Mouse (Mus musculus) forebrain, embryonic 13.5 days (tissue): ENCODE measurements around the gene Slk. TPM values are rescaled to one million over a fixed set of nuclear protein-coding genes. Genes with fewer than 3 reads are reported as not detected.
A peak's percentile ranks its signal among the peaks of the same experiment; 100 is the strongest.

Source experiments
- ATAC-seq: fragments of 200-750 bp; cut with Nextera tagmentation; 2 replicates; pipeline ENCODE4 v1.8.0; 2017
- H3K27ac ChIP-seq: fragments of 300-500 bp; sonication (generic); 2 replicates; pipeline ENCODE4 v1.5.1; 2015; ENCODE audit warnings: inconsistent platforms, mild to moderate bottlenecking, moderate library complexity
- H3K27me3 ChIP-seq: fragments of 300-500 bp; sonication (generic); 2 replicates; pipeline ENCODE4 v1.6.1; 2015; ENCODE audit warnings: mild to moderate bottlenecking, inconsistent platforms
- H3K36me3 ChIP-seq: fragments of 300-500 bp; sonication (generic); 2 replicates; pipeline ENCODE4 v1.6.1; 2015; ENCODE audit warnings: mild to moderate bottlenecking, inconsistent platforms; ENCODE audit not compliant: poor library complexity, severe bottlenecking
- H3K4me1 ChIP-seq: fragments of 300-500 bp; sonication (generic); 2 replicates; pipeline ENCODE4 v1.6.1; 2015; ENCODE audit warnings: inconsistent platforms
- H3K4me2 ChIP-seq: fragments of 300-500 bp; sonication (generic); 2 replicates; pipeline ENCODE4 v1.6.1; 2015; ENCODE audit warnings: inconsistent platforms, mild to moderate bottlenecking, moderate library complexity
- H3K4me3 ChIP-seq: fragments of 300-500 bp; sonication (generic); 2 replicates; pipeline ENCODE4 v1.5.1; 2015; ENCODE audit warnings: mild to moderate bottlenecking, inconsistent platforms
- H3K9ac ChIP-seq: fragments of 300-500 bp; sonication (generic); 2 replicates; pipeline ENCODE4 v1.6.1; 2015; ENCODE audit warnings: mild to moderate bottlenecking, inconsistent platforms
- H3K9me3 ChIP-seq: fragments of 300-500 bp; sonication (generic); replicated peaks from 2 replicates; pipeline ENCODE4 v1.6.1; 2016; ENCODE audit warnings: inconsistent platforms
- WGBS: fragments of 180-500 bp; shearing (Covaris S2); methylation state at CpG from one replicate; pipeline ENCODE4 v1.1.7; 2015; 5-methylcytosine and 5-hydroxymethylcytosine counted together
- polyA plus RNA-seq: library from polyadenylated mRNA; unstranded; fragments of >200 nt; fragmentation: Nextera tagmentation; extraction: Ambion mirVana; gene quantifications from 2 replicates; pipeline ENCODE4 v1.2.1, GENCODE M21; 2015

The Slk gene
- polyA plus RNA-seq, 1 experiment from 2014 or later = 7.8 TPM

GRCm38 (mm10) chr19:47635380-47635779, 55.9 kb downstream of the Slk start:
- Histone ChIP-seq H3K4me1 (no peaks in the 10 kb centered on the region), H3K27me3 (no peaks in the 10 kb centered on the region), H3K4me2 (no peak overlapping the region), H3K27ac (no peak overlapping the region), H3K36me3 (peaks cover 34% of the 10 kb centered on the region), H3K4me3 (no peak overlapping the region), H3K9ac (no peak overlapping the region), H3K9me3 (no peaks in the 10 kb centered on the region)
- WGBS = 91% methylated on average over 4 of the region's 4 CpGs
- no peak for ATAC-seq

- H3K27ac ChIP-seq = no peak overlapping the region
- WGBS = 44% methylated on average over 2 of the region's 2 CpGs
- H3K27me3 ChIP-seq = no peaks in the 10 kb centered on the region
- H3K4me1 ChIP-seq = no peaks in the 10 kb centered on the region
- no peak overlapping the region for H3K4me2 ChIP-seq
- no peak for ATAC-seq
- H3K36me3 ChIP-seq = peaks cover 49% of the 10 kb centered on the region
- H3K4me3 ChIP-seq = no peak overlapping the region
- H3K9me3 ChIP-seq = no peaks in the 10 kb centered on the region
- no peak overlapping the region for H3K9ac ChIP-seq
Measured at GRCm38 (mm10) chr19:47643910-47644309, 64.4 kb downstream of the Slk start.

- Histone ChIP-seq H3K27me3 (no peaks in the 10 kb centered on the region), H3K4me2 (no peak overlapping the region), H3K4me3 (no peak overlapping the region), H3K9me3 (no peaks in the 10 kb centered on the region), H3K9ac (no peak overlapping the region), H3K4me1 (no peaks in the 10 kb centered on the region), H3K27ac (no peak overlapping the region), H3K36me3 (peaks cover 33% of the 10 kb centered on the region)
- 41% methylated on average over 6 of the region's 6 CpGs for WGBS
- ATAC-seq = no peak
Measured at GRCm38 (mm10) chr19:47645583-47645982, 66.1 kb downstream of the Slk start.

GRCm38 (mm10) chr19:47646508-47647120, 67.1 kb downstream of the Slk start:
- 92% methylated on average over 6 of the region's 6 CpGs for WGBS
- Histone ChIP-seq H3K4me1 (no peaks in the 10 kb centered on the region), H3K27me3 (no peaks in the 10 kb centered on the region), H3K27ac (no peak overlapping the region), H3K9ac (no peak overlapping the region), H3K9me3 (no peaks in the 10 kb centered on the region), H3K4me2 (no peak overlapping the region), H3K4me3 (no peak overlapping the region), H3K36me3 (peaks cover 28% of the 10 kb centered on the region)
- no peak for ATAC-seq

- Histone ChIP-seq H3K27ac (no peak overlapping the region), H3K4me1 (no peaks in the 10 kb centered on the region), H3K27me3 (no peaks in the 10 kb centered on the region), H3K9me3 (no peaks in the 10 kb centered on the region), H3K36me3 (peaks cover 16% of the 10 kb centered on the region), H3K4me2 (no peak overlapping the region), H3K9ac (no peak overlapping the region), H3K4me3 (no peak overlapping the region)
- no peak for ATAC-seq
- WGBS = 95% methylated on average over 6 of the region's 6 CpGs
Measured at GRCm38 (mm10) chr19:47649071-47649470, 69.6 kb downstream of the Slk start.

- ATAC-seq = no peak
- Histone ChIP-seq H3K9ac (no peak overlapping the region), H3K9me3 (no peaks in the 10 kb centered on the region), H3K4me1 (no peaks in the 10 kb centered on the region), H3K36me3 (peaks cover 16% of the 10 kb centered on the region), H3K27ac (no peak overlapping the region), H3K4me2 (no peak overlapping the region), H3K4me3 (no peak overlapping the region), H3K27me3 (no peaks in the 10 kb centered on the region)
- 91% methylated on average over 16 of the region's 16 CpGs for WGBS
Measured at GRCm38 (mm10) chr19:47650366-47651159, 71.1 kb downstream of the Slk start.

- no peak for ATAC-seq
- Histone ChIP-seq H3K9ac (no peak overlapping the region), H3K4me1 (no peaks in the 10 kb centered on the region), H3K27ac (no peak overlapping the region), H3K4me2 (no peak overlapping the region), H3K9me3 (no peaks in the 10 kb centered on the region), H3K4me3 (no peak overlapping the region), H3K36me3 (peaks cover 16% of the 10 kb centered on the region), H3K27me3 (no peaks in the 10 kb centered on the region)
- WGBS = 89% methylated on average over 5 of the region's 5 CpGs
Measured at GRCm38 (mm10) chr19:47651160-47651480, 71.6 kb downstream of the Slk start.

GRCm38 (mm10) chr19:47652255-47652654, 72.8 kb downstream of the Slk start:
- WGBS = 81% methylated on average over 8 of the region's 8 CpGs
- ATAC-seq = no peak
- Histone ChIP-seq H3K27me3 (no peaks in the 10 kb centered on the region), H3K4me3 (no peak overlapping the region), H3K4me1 (no peaks in the 10 kb centered on the region), H3K9me3 (no peaks in the 10 kb centered on the region), H3K36me3 (peaks cover 8% of the 10 kb centered on the region; the same call in 1 of the 2 replicates), H3K9ac (no peak overlapping the region), H3K4me2 (no peak overlapping the region), H3K27ac (no peak overlapping the region)

- H3K36me3 ChIP-seq = 0 out of 2 replicates have a peak, but pooled peaks cover 3% of the 10 kb centered on the region
- H3K27ac ChIP-seq = no peak overlapping the region
- no peaks in the 10 kb centered on the region for H3K4me1 ChIP-seq
- no peaks in the 10 kb centered on the region for H3K27me3 ChIP-seq
- H3K4me3 ChIP-seq = no peak overlapping the region
- no peak for ATAC-seq
- H3K9ac ChIP-seq = no peak overlapping the region
- 89% methylated on average over 8 of the region's 8 CpGs for WGBS
- no peak overlapping the region for H3K4me2 ChIP-seq
- H3K9me3 ChIP-seq = no peaks in the 10 kb centered on the region
Measured at GRCm38 (mm10) chr19:47653173-47653572, 73.7 kb downstream of the Slk start.

GRCm38 (mm10) chr19:47654896-47655295, 75.4 kb downstream of the Slk start:
- WGBS = 75% methylated on average over 11 of the region's 11 CpGs
- Histone ChIP-seq H3K9me3 (no peaks in the 10 kb centered on the region), H3K4me1 (peaks cover 6% of the 10 kb centered on the region), H3K27ac (no peak overlapping the region), H3K36me3 (0 out of 2 replicates have a peak, but pooled peaks cover 3% of the 10 kb centered on the region), H3K4me3 (no peak overlapping the region), H3K9ac (no peak overlapping the region), H3K27me3 (no peaks in the 10 kb centered on the region), H3K4me2 (no peak overlapping the region)
- no peak for ATAC-seq

GRCm38 (mm10) chr19:47658914-47659535, 79.5 kb downstream of the Slk start:
- Histone ChIP-seq H3K4me2 (no peak overlapping the region), H3K4me3 (no peak overlapping the region), H3K4me1 (peaks cover 6% of the 10 kb centered on the region), H3K9ac (peak overlapping the region; percentile 14; the same call in 1 of the 2 replicates), H3K27ac (no peak overlapping the region), H3K9me3 (no peaks in the 10 kb centered on the region), H3K27me3 (no peaks in the 10 kb centered on the region), H3K36me3 (no peaks in the 10 kb centered on the region)
- peak; percentile 82 for ATAC-seq
- WGBS = 7% methylated on average over 5 of the region's 5 CpGs

GRCm38 (mm10) chr19:47659765-47660408, 80.4 kb downstream of the Slk start:
- WGBS = 91% methylated on average over 9 of the region's 9 CpGs
- peaks cover 6% of the 10 kb centered on the region for H3K4me1 ChIP-seq
- H3K36me3 ChIP-seq = no peaks in the 10 kb centered on the region
- 0 out of 2 replicates have a peak, but pooled peaks have one; percentile 17 for ATAC-seq
- H3K27ac ChIP-seq = no peak overlapping the region
- H3K4me3 ChIP-seq = no peak overlapping the region
- H3K9ac ChIP-seq = peak overlapping the region; percentile 14; the same call in 1 of the 2 replicates
- no peaks in the 10 kb centered on the region for H3K27me3 ChIP-seq
- H3K4me2 ChIP-seq = no peak overlapping the region
- no peaks in the 10 kb centered on the region for H3K9me3 ChIP-seq
